Mouse (Mus musculus) lung, embryonic 15.5 days (tissue): ENCODE measurements around the gene Theg. TPM values are rescaled to one million over a fixed set of nuclear protein-coding genes. Genes with fewer than 3 reads are reported as not detected.

Source experiments
- ATAC-seq: fragments of 200-750 bp; cut with Nextera tagmentation; 2 replicates; pipeline ENCODE4 v1.8.0; 2017; ENCODE audit warnings: moderate number of reproducible peaks, borderline replicate concordance; ENCODE audit not compliant: low FRiP score, low TSS enrichment; ENCODE audit errors: extremely low read depth
- H3K27ac ChIP-seq: fragments of 300-500 bp; sonication (generic); 2 replicates; pipeline ENCODE4 v1.5.1; 2015; ENCODE audit warnings: moderate library complexity, mild to moderate bottlenecking, inconsistent platforms
- H3K27me3 ChIP-seq: fragments of 300-500 bp; sonication (generic); 2 replicates; pipeline ENCODE4 v1.6.1; 2015; ENCODE audit warnings: inconsistent platforms
- H3K36me3 ChIP-seq: fragments of 300-500 bp; sonication (generic); 2 replicates; pipeline ENCODE4 v1.6.1; 2015; ENCODE audit warnings: inconsistent platforms
- H3K4me1 ChIP-seq: fragments of 300-500 bp; sonication (generic); 2 replicates; pipeline ENCODE4 v1.6.1; 2015; ENCODE audit warnings: inconsistent platforms
- H3K4me2 ChIP-seq: fragments of 300-500 bp; sonication (generic); 2 replicates; pipeline ENCODE4 v1.6.1; 2015; ENCODE audit warnings: inconsistent platforms, mild to moderate bottlenecking, moderate library complexity
- H3K4me3 ChIP-seq: fragments of 300-500 bp; sonication (generic); 2 replicates; pipeline ENCODE4 v1.5.1; 2015; ENCODE audit warnings: mild to moderate bottlenecking, inconsistent platforms
- H3K9ac ChIP-seq: fragments of 300-500 bp; sonication (generic); 2 replicates; pipeline ENCODE4 v1.6.1; 2015; ENCODE audit warnings: inconsistent platforms
- H3K9me3 ChIP-seq: fragments of 300-500 bp; sonication (generic); 2 replicates; pipeline ENCODE4 v1.6.1; 2016; ENCODE audit warnings: inconsistent platforms
- WGBS: fragments of 180-500 bp; shearing (Covaris S2); methylation state at CpG from one replicate; pipeline ENCODE4 v1.1.7; 2015; 5-methylcytosine and 5-hydroxymethylcytosine counted together
- polyA plus RNA-seq: library from polyadenylated mRNA; unstranded; fragments of >200 nt; fragmentation: Nextera tagmentation; extraction: Ambion mirVana; gene quantifications from 2 replicates; pipeline ENCODE4 v1.2.1, GENCODE M21; 2015

Gene Theg
- polyA plus RNA-seq: not detected in 2 replicates

DNA sequence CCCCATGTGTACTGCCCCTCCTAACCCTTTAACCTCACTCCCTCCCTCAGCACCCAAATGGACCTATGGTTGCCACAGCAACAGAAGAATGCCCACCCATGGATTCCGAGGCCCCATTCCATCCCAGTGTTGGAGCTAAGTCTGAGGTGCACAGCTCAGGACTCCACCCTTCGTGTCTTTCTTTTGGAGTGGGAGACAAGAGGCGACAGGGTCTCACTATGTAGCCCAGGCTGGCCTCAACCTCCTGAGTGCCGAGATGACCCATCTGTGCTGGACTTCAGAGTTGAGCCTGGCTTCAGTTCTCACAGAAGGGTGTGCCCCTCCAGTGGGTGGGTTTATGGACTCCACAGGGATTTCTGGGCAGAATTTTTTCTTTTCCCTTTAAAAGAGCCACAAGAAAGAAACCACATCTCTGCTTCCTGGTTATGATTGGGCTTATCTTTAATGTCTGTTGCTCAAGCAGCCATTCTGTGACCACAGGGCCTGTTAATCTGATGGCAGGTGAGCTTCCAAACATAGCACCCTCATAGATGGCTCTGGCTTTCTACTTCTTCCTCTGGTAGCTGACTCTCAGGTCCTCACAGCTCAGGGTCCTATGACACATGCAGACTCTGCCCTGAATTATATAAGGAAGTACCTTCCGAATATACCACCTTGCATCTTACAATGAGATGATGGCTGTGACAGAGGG, at the start of gene Theg:
Theg (minus strand) TSS at position 271 of the 691 bp plus-strand sequence.
- no peaks in the 10 kb centered on the region for H3K36me3 ChIP-seq
- H3K27ac ChIP-seq: no peak within 1 kb of the TSS
- WGBS: 70% methylated on average over 5 of the region's 5 CpGs
- H3K9ac ChIP-seq: no peak within 1 kb of the TSS
- H3K4me1 ChIP-seq: no peaks in the 10 kb centered on the region
- H3K27me3 ChIP-seq: no peaks in the 10 kb centered on the region
- H3K4me3 ChIP-seq: no peak within 1 kb of the TSS
- no peak within 1 kb of the TSS for H3K4me2 ChIP-seq
- no peaks in the 10 kb centered on the region for H3K9me3 ChIP-seq
- no peak for ATAC-seq

- 74% methylated on average over 8 of the region's 8 CpGs for WGBS
- H3K4me1 ChIP-seq: peaks cover 27% of the 10 kb centered on the region
- H3K4me2 ChIP-seq: peak overlapping the region; percentile 98; the same call in 1 of the 2 replicates
- H3K36me3 ChIP-seq: no peaks in the 10 kb centered on the region
- H3K9ac ChIP-seq: no peak overlapping the region
- H3K4me3 ChIP-seq: no peak overlapping the region
- H3K9me3 ChIP-seq: no peaks in the 10 kb centered on the region
- H3K27ac ChIP-seq: no peak overlapping the region
- no peak; the same call in 1 of the 2 replicates for ATAC-seq
- peaks cover 46% of the 10 kb centered on the region for H3K27me3 ChIP-seq
Observed at GRCm38 (mm10) chr10:79636287-79636686, 49.2 kb upstream of the Theg start.

GRCm38 (mm10) chr10:79633006-79633777, 46.1 kb upstream of the Theg start:
- H3K4me2 ChIP-seq: no peak overlapping the region
- 72% methylated on average over 17 of the region's 17 CpGs for WGBS
- no peak overlapping the region for H3K27ac ChIP-seq
- no peaks in the 10 kb centered on the region for H3K36me3 ChIP-seq
- H3K9me3 ChIP-seq: no peaks in the 10 kb centered on the region
- H3K4me1 ChIP-seq: peaks cover 16% of the 10 kb centered on the region
- H3K4me3 ChIP-seq: no peak overlapping the region
- H3K9ac ChIP-seq: no peak overlapping the region
- ATAC-seq: no peak
- H3K27me3 ChIP-seq: peaks cover 23% of the 10 kb centered on the region

DNA sequence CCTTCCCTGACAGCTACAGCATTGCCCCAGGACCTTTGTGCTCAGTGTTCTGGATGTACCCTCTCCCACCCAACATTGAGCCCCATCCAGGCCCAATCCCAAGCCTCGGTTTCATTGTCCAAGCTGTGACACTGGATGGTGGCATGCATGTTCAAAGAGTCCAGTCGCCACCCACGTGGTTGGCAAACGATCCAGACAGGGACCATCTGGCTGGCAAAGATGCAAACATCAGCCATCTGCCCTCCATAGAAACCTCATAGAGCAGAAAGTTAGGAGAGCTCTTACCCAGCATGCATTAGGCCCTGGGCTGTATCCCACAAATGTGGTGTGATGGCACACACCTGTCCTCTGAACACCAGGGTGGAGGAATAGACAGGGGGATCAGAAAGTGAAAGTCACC, 44.3 kb upstream of the Theg start:
- H3K27ac ChIP-seq: no peak overlapping the region
- ATAC-seq: no peak
- no peaks in the 10 kb centered on the region for H3K9me3 ChIP-seq
- 69% methylated on average over 4 of the region's 4 CpGs for WGBS
- H3K4me1 ChIP-seq: 0 out of 2 replicates have a peak, but pooled peaks cover 1% of the 10 kb centered on the region
- H3K4me3 ChIP-seq: no peak overlapping the region
- peaks cover 5% of the 10 kb centered on the region for H3K27me3 ChIP-seq
- H3K36me3 ChIP-seq: no peaks in the 10 kb centered on the region
- H3K4me2 ChIP-seq: no peak overlapping the region
- no peak overlapping the region for H3K9ac ChIP-seq

DNA sequence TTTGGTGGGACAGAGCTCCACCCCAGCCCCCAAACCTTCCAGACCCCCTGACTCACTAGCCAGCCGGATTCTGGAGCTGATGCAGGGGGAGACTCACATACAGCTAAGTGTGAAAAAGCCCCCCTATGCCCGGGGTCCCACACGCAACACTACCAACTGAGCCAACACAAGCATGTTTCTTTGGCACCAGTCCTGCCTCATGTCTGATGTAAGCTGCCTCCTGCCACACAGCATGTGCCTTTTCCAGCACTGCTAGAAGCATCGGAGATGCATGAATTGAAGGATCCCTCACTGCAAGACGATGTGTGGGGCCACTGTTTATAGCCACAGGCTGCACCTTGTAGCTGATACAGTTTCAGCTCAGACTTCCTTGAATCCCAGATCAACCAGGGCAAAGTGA, 41.2 kb upstream of the Theg start:
- WGBS: 77% methylated on average over 5 of the region's 5 CpGs

GRCm38 (mm10) chr10:79626156-79626555, 39.0 kb upstream of the Theg start:
- no peaks in the 10 kb centered on the region for H3K36me3 ChIP-seq
- no peak overlapping the region for H3K27ac ChIP-seq
- H3K9me3 ChIP-seq: no peaks in the 10 kb centered on the region
- H3K9ac ChIP-seq: no peak overlapping the region
- no peak for ATAC-seq
- H3K4me3 ChIP-seq: no peak overlapping the region
- no peaks in the 10 kb centered on the region for H3K4me1 ChIP-seq
- H3K27me3 ChIP-seq: no peaks in the 10 kb centered on the region
- WGBS: 81% methylated on average over 10 of the region's 10 CpGs
- H3K4me2 ChIP-seq: no peak overlapping the region

More for the DNA sequence above, 41.2 kb upstream of the Theg start:
- H3K4me1 ChIP-seq: no peaks in the 10 kb centered on the region
- H3K9ac ChIP-seq: no peak overlapping the region
- no peaks in the 10 kb centered on the region for H3K9me3 ChIP-seq
- ATAC-seq: no peak
- no peaks in the 10 kb centered on the region for H3K36me3 ChIP-seq
- H3K4me2 ChIP-seq: no peak overlapping the region
- H3K27ac ChIP-seq: no peak overlapping the region
- no peak overlapping the region for H3K4me3 ChIP-seq
- H3K27me3 ChIP-seq: no peaks in the 10 kb centered on the region

DNA sequence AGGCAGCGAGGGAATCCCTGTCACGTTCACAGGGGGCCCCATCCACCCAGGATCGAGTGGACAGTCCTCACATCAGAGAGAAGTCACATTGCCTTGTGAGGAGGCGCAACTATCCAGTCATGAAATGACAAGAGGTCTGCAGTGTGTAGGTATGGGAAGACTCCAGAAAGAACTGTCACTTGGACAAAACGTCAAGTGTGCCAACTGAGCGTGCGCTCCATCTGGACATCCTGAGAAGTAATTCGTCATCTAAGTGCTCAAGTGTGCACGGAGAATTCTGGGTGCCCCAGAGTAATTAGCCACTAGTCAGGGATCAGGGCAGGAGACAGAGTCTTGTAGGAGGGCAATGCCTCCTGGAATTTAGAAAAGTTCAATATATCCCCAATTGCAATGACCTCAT, 38.3 kb upstream of the Theg start:
- WGBS: 66% methylated on average over 9 of the region's 9 CpGs
- Histone ChIP-seq H3K9ac (no peak overlapping the region), H3K27ac (no peak overlapping the region), H3K27me3 (no peaks in the 10 kb centered on the region), H3K4me3 (no peak overlapping the region), H3K4me1 (no peaks in the 10 kb centered on the region), H3K4me2 (no peak overlapping the region), H3K9me3 (no peaks in the 10 kb centered on the region), H3K36me3 (no peaks in the 10 kb centered on the region)
- no peak for ATAC-seq

DNA sequence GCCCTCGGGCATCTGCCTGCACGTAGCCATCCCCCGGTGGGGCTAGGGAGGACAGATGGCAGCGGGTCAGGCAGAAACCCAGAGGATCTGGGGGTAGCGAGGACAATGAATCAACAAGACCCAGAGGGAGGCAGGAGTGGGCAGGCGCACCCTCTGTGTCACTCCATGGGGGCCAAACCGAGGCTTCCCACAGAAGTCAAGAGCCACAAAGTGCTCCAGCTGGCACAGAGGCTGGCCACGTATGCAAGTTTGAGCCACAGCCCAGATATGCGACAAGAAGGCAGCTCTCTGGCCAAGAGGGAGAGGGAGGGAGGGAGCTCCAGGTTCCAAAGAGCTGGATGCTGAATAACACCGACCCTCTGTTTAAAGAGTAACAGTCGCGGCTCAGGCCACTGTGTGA, 36.8 kb upstream of the Theg start:
- Histone ChIP-seq H3K36me3 (no peaks in the 10 kb centered on the region), H3K4me1 (no peaks in the 10 kb centered on the region), H3K4me3 (no peak overlapping the region), H3K4me2 (no peak overlapping the region), H3K9me3 (no peaks in the 10 kb centered on the region), H3K9ac (no peak overlapping the region), H3K27me3 (no peaks in the 10 kb centered on the region), H3K27ac (no peak overlapping the region)
- 67% methylated on average over 12 of the region's 12 CpGs for WGBS
- ATAC-seq: no peak

- Histone ChIP-seq H3K36me3 (no peaks in the 10 kb centered on the region), H3K4me3 (no peak overlapping the region), H3K9me3 (no peaks in the 10 kb centered on the region), H3K4me2 (no peak overlapping the region), H3K9ac (no peak overlapping the region), H3K27ac (no peak overlapping the region), H3K27me3 (peaks cover 26% of the 10 kb centered on the region), H3K4me1 (peaks cover 23% of the 10 kb centered on the region)
- 86% methylated on average over 5 of the region's 5 CpGs for WGBS
- ATAC-seq: no peak
Observed at GRCm38 (mm10) chr10:79616376-79616775, 29.2 kb upstream of the Theg start.

DNA sequence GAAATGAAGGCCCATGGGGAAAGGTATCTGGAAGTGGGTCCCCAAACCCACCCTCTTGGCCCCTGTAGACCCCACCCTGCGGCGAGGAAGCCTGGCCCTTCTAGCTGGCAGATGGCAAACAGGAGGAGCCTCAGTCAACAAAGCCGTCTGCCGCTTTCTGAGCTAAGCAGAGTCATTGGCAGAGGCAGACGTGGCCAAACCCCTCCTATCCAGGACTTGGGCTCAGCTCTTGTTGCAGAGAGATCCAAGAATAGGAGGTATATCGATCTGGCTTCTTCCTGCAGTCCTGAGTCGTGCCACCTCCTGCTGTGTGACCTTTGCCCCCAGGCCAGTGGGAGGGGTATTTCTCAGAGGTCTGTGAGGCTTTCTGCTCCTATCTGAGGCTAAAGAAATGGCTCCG, 28.7 kb upstream of the Theg start:
- no peaks in the 10 kb centered on the region for H3K9me3 ChIP-seq
- no peak overlapping the region for H3K9ac ChIP-seq
- H3K27me3 ChIP-seq: peaks cover 31% of the 10 kb centered on the region
- no peak overlapping the region for H3K4me2 ChIP-seq
- no peak overlapping the region for H3K4me3 ChIP-seq
- H3K27ac ChIP-seq: no peak overlapping the region
- H3K36me3 ChIP-seq: no peaks in the 10 kb centered on the region
- ATAC-seq: no peak
- peaks cover 23% of the 10 kb centered on the region for H3K4me1 ChIP-seq
- 9% methylated on average over 8 of the region's 8 CpGs for WGBS

DNA sequence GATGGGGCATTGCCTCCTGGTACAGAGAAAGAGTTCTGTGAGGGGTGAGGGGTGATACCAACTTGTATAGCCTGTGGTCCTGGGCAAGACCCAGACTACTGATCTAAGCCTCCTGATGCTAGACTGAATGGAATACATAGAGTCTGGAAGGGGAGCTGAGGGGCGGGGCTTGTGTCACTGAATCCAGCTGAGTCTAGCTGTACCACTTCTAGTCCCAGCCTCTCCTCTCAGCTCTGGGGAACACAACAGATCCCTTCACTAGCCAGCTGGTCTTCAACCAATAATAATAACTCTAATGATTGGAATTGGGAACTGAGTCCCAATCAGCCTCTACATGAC, 27.1 kb upstream of the Theg start:
- 74% methylated on average over 1 of the region's 1 CpGs for WGBS
- Histone ChIP-seq H3K4me3 (peak overlapping the region; percentile 50), H3K9ac (no peak overlapping the region; the same call in 1 of the 2 replicates), H3K9me3 (no peaks in the 10 kb centered on the region), H3K27ac (no peak overlapping the region), H3K4me2 (peak overlapping the region; percentile 93), H3K36me3 (no peaks in the 10 kb centered on the region), H3K27me3 (peaks cover 36% of the 10 kb centered on the region), H3K4me1 (peaks cover 23% of the 10 kb centered on the region)
- peak; percentile 16; the same call in 1 of the 2 replicates for ATAC-seq

- Histone ChIP-seq H3K9me3 (no peaks in the 10 kb centered on the region), H3K4me2 (peak within 1 kb of the TSS; percentile 93), H3K36me3 (no peaks in the 10 kb centered on the region), H3K9ac (peak within 1 kb of the TSS; percentile 21; the same call in 1 of the 2 replicates), H3K27ac (no peak within 1 kb of the TSS), H3K27me3 (peaks cover 36% of the 10 kb centered on the region), H3K4me1 (peaks cover 23% of the 10 kb centered on the region), H3K4me3 (peak within 1 kb of the TSS; percentile 50)
- ATAC-seq: peak; percentile 78
- WGBS: under 1% methylated on average over 60 of the region's 60 CpGs
Observed at GRCm38 (mm10) chr10:79613578-79614304, 26.6 kb upstream of the Theg start, which contains the start of gene C2cd4c. TSS of gene C2cd4c (minus strand) at chr10:79614025.
